Mouse (Mus musculus) cortical plate, adult 2 months (tissue): Measurements from ENCODE around the gene D230025D16Rik. TPM values are rescaled to one million over a fixed set of nuclear protein-coding genes. Genes with fewer than 3 reads are reported as not detected.
A peak's percentile ranks its signal among the peaks of the same experiment; 100 is the strongest.

Experiments used
- H3K27ac ChIP-seq: fragments of 200-500 bp; 2 replicates; pipeline ENCODE4 v1.5.1; 2012; ENCODE audit warnings: low read length, control low read depth, inconsistent platforms; ENCODE audit not compliant: insufficient read depth
- H3K4me1 ChIP-seq: fragments of 200-500 bp; 2 replicates; pipeline ENCODE4 v1.6.1; 2011; ENCODE audit warnings: low read length; ENCODE audit not compliant: control insufficient read depth, insufficient read depth
- H3K4me3 ChIP-seq: fragments of 200-500 bp; 2 replicates; pipeline ENCODE4 v1.5.1; 2011; ENCODE audit warnings: mild to moderate bottlenecking, low read length, control low read depth; ENCODE audit not compliant: insufficient read depth
- CTCF ChIP-seq: fragments of 200-500 bp; IDR thresholded peaks from 2 replicates; pipeline ENCODE4 v1.5.1; 2011; ENCODE audit warnings: mild to moderate bottlenecking, control low read depth, low read length; ENCODE audit not compliant: insufficient read depth; ENCODE audit errors: extremely low read depth
- POLR2A ChIP-seq: fragments of 200-500 bp; IDR thresholded peaks from 2 replicates; pipeline ENCODE4 v1.6.1; 2011; ENCODE audit warnings: mild to moderate bottlenecking, low read length, control low read depth; ENCODE audit not compliant: insufficient read depth; ENCODE audit errors: extremely low read depth
- polyA plus RNA-seq: library from polyadenylated mRNA; depleted of rRNA; stranded (reverse); fragments of >200 nt; gene quantifications from 2 replicates; pipeline ENCODE4 v1.2.3, GENCODE M21; 2012

Gene D230025D16Rik
- polyA plus RNA-seq, 1 experiment = 39.4 TPM

DNA sequence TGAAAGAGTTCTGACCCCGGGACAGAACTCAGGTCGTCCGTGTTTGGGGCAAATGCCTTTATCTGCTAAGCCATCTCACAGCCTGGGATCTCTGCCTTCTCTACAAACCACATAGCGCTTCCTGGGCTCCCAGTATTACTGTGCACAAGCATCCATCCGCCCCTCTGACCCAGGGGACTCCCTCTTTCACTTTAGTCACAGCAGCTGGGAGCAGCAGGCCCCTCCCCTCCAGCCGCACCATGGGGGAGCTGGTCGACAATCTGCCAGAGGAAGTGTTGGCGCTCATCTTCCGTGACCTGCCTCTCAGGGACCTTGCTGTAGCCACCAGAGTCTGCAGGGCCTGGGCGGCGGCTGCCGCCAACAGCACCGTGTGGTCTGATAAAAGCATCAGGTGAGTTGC lies 41.8 kb downstream of the D230025D16Rik start:
- H3K27ac ChIP-seq = no peak overlapping the region
- no peaks in the 10 kb centered on the region; the same call in 1 of the 2 replicates for H3K4me1 ChIP-seq
- TF ChIP-seq POLR2A (no peak), CTCF (no peak)
- no peak overlapping the region for H3K4me3 ChIP-seq

DNA sequence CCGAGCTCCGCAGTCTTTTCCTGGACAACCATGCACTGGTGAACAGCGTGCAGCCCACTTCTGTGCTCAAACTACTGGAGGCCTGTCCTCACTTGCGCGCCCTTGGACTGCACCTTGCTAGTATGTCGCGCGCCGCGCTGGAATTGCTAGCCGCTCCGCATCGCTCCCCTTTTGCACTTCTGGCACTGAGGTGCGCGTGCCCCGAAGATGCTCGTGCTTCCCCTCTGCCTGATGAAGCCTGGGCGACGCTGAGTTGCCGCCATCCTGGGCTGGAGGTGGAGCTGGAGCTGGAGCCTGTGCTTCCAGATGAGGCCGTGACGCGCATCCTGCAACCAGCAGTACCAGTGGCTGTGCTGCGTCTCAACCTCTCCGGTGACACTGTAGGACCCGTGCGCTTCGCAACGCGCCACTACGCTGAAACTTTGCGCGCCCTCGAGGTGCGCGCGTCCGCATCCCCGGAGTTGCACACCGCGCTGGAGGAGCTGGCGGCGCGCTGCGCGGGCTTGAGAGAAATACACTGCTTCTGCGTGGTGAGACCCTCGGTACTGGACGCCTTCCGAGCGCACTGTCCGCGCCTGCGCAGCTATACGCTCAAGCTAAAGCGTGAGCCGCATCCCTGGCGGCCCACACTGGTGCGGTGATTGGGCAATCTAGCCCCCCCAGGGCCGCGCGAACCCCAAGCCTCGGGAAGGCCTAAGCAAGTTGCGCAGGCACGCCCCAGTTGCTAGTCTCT lies 43.6 kb downstream of the D230025D16Rik start:
- TF ChIP-seq POLR2A (peak; percentile 73; the same call in 1 of the 2 replicates), CTCF (no peak)

GRCm38 (mm10) chr8:105269075-105269458 lies 44.1 kb downstream of the D230025D16Rik start:
- Histone ChIP-seq H3K4me1 (no peaks in the 10 kb centered on the region; the same call in 1 of the 2 replicates), H3K4me3 (peak overlapping the region; percentile 25), H3K27ac (peak overlapping the region; percentile 79)
- TF ChIP-seq POLR2A = no peak
- TF ChIP-seq CTCF = no peak

More for the DNA sequence above, 43.6 kb downstream of the D230025D16Rik start:
- H3K4me3 ChIP-seq = peak overlapping the region; percentile 25
- no peaks in the 10 kb centered on the region; the same call in 1 of the 2 replicates for H3K4me1 ChIP-seq
- peak overlapping the region; percentile 79; the same call in 1 of the 2 replicates for H3K27ac ChIP-seq

DNA sequence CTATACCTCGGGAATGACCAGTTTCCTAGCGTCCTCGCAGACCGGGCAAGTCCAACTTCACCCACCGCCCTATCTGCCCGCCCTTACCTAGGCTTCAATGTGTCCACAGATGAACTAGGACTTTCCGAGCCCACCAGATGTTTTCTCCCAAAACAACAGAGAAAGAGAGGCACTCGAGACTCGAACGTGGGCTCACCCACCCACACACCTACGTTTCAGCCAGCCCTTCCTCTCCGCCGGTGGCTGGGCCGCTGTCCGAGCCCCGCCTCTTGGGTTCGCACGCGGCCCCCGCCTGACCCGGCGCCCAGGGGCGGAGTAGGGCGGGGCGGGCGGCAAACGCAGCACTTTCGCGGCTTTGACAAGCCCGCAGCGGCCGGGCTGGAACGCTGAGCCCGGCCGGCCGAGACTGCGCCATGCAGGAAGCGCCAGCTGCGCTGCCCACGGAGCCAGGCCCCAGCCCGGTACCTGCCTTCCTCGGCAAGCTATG lies 44.6 kb downstream of the D230025D16Rik start, which contains the start of gene Hsf4:
TSS of gene Hsf4 (plus strand) at position 341 of the 487 bp plus-strand sequence.
- TF ChIP-seq CTCF (no peak), POLR2A (0 out of 2 replicates have a peak, but pooled peaks have one; percentile 33)
- Histone ChIP-seq H3K27ac (peak within 1 kb of the TSS; percentile 79), H3K4me1 (no peaks in the 10 kb centered on the region; the same call in 1 of the 2 replicates), H3K4me3 (peak within 1 kb of the TSS; percentile 25)

DNA sequence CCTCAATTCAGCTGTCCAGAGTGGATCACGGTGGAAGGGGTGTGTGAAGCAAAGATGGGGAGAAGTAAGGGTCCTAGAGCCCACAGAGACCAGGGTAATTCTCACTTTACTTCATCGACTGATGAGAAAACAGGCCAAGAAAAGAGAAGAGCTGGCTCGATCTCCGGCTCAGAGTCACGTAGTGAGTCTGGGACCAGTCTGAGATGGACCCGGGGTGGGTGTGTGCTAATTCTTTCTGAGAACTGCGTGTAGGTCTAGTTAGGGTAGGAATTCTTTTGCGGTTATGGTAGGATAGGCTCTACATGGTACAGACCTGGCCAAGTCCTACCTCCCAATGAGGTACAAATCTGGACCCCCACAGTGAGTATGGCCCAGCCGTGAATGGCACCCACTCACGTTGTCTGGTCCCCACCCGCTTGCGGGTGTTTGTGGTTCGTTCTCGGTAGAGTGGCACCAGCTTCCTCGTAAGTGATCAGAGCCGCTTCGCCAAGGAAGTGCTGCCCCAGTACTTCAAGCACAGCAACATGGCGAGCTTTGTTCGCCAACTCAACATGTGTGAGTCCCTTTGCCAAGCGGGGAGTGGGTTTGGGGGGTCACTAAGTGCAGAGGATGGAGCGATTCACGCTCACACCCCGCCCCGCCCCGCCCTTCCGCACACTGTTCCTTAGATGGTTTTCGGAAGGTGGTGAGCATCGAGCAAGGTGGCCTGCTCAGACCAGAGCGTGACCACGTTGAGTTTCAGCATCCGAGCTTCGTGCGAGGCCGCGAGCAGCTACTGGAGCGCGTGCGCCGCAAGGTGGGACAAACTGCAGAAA lies 45.4 kb downstream of the D230025D16Rik start:
- TF ChIP-seq POLR2A (no peak), CTCF (no peak)
- H3K4me1 ChIP-seq = no peaks in the 10 kb centered on the region; the same call in 1 of the 2 replicates
- no peak overlapping the region for H3K27ac ChIP-seq
- peak overlapping the region; percentile 25 for H3K4me3 ChIP-seq

DNA sequence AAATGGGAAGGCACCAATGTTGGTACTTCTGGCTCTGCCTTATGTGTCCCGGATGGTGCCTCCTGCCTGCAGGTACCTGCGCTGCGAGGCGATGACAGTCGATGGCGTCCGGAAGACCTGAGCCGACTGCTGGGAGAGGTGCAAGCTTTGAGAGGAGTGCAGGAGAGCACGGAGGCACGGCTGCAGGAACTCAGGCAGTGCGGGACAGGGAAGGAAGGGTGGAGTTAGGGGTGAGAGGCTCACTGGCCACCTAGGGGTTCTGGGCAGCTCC lies 45.9 kb downstream of the D230025D16Rik start:
- no peak overlapping the region for H3K27ac ChIP-seq
- no peaks in the 10 kb centered on the region; the same call in 1 of the 2 replicates for H3K4me1 ChIP-seq
- H3K4me3 ChIP-seq = no peak overlapping the region; the same call in 1 of the 2 replicates
- TF ChIP-seq CTCF (no peak), POLR2A (no peak)

DNA sequence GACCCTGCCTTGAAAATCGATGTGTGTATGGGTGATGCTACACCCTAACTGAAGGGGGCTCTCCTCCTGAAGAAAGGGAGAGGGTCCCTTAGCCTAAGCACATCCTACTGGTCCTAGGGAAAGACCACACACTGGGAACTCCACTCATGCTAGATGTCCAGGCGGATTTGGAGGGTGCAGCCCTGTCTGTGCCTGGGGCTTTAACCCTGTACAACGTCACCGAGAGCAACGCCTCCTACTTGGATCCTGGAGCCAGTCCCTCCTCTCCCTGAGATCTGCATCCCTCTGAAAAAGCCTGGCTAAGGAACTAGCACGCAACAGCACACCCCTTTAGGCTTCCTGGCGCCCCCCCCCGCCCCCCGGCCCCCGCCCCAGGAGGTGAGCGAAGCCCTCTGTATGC lies 50.4 kb downstream of the D230025D16Rik start:
- no peak for TF ChIP-seq POLR2A
- no peak for TF ChIP-seq CTCF
- H3K4me3 ChIP-seq = no peak overlapping the region; the same call in 1 of the 2 replicates

DNA sequence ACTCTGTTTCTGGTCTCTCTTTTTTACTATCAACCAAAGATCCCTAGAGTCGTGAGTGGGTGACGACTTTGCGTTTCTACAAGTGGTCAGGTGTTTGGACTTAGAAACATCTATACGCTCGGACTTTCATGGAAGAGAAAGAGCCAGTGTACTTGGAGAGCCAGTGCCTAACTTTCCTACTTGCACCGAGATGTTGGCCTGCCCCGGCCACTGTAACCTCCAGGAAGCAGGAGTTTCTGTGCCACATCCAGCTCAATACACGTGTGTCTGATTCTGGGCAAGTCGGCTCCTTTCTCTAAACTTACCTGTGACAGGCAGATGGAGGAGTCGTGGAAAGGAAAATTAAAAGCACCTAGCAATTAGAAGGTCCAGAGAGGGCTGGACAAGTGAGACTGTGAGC lies 50.9 kb downstream of the D230025D16Rik start, which contains the start of gene Nol3:
TSS of gene Nol3 (plus strand) at position 301 of the 400 bp plus-strand sequence.
- no peak within 1 kb of the TSS for H3K27ac ChIP-seq
- no peak for TF ChIP-seq POLR2A
- no peak for TF ChIP-seq CTCF
- peak within 1 kb of the TSS; percentile 52 for H3K4me3 ChIP-seq
- peaks cover 3% of the 10 kb centered on the region; the same call in 1 of the 2 replicates for H3K4me1 ChIP-seq

More for the DNA sequence above, 50.4 kb downstream of the D230025D16Rik start:
- Histone ChIP-seq H3K4me1 (peaks cover 3% of the 10 kb centered on the region; the same call in 1 of the 2 replicates), H3K27ac (no peak overlapping the region)

DNA sequence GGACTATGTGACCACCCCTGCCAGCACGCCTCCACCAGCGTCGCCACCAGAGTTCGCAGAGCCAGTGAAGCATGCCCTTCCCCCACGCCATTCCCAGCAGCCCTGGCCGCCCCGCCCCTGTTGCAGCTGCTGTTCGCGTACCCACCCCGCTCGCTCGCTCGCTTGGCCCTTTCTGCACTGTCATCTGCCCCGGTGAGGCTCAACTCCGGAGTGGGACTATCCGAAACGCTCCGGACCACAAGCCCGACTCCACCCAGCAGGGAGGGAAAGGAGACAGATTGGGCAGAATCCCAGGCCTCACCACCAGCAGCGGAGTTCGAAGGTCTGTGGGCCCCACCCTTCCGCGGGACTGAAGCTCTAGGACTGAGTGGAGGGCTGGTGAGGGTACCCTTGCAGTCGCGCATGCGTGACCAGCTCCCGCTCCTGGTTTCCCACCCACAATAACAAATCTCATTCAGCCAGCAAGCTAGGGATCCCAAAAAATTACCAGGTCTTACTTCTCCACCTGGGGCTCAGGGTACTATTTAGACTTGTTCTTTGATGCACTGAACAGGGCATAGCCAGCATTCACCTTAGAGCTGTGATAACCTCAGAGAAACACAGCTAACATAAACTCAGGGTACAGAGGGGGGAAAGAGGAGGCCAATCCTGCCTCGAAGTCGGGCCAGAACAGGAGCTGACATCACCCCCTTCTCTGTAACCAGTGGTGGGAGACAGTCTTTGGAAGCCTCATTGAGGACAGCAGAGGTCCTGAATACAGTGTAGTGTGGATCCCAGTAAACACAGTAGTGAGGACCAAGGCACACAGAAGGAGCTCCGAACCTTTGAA lies 51.6 kb downstream of the D230025D16Rik start:
- Histone ChIP-seq H3K4me1 (peaks cover 3% of the 10 kb centered on the region; the same call in 1 of the 2 replicates), H3K27ac (no peak overlapping the region), H3K4me3 (peak overlapping the region; percentile 52)
- peak; percentile 16; the same call in 1 of the 2 replicates for TF ChIP-seq POLR2A
- TF ChIP-seq CTCF = no peak
